Mouse (Mus musculus) ES-E14 (cell line): ENCODE results near the gene Hrh3. TPM values are rescaled to one million over a fixed set of nuclear protein-coding genes. Genes with fewer than 3 reads are reported as not detected.
A peak's percentile ranks its signal among the peaks of the same experiment; 100 is the strongest.

Experiments
- DNase-seq: peaks from one replicate; pipeline ENCODE4 v3.0.0-alpha.2; 2013; ENCODE audit warnings: low read depth, low spot score
- H3K27ac ChIP-seq: 2 replicates; pipeline ENCODE4 v1.5.1; 2012; ENCODE audit warnings: low read depth, mild to moderate bottlenecking, low read length, moderate library complexity, mixed read lengths; ENCODE audit not compliant: poor library complexity, insufficient read depth, severe bottlenecking
- H3K36me3 ChIP-seq: 2 replicates; pipeline ENCODE4 v1.6.1; 2012; ENCODE audit warnings: mild to moderate bottlenecking, low read length, moderate library complexity, mixed read lengths; ENCODE audit not compliant: control insufficient read depth, poor library complexity, insufficient read depth, severe bottlenecking
- H3K4me1 ChIP-seq, 2 experiments: fragments of 150-350 bp in 1 of 2; sonication (generic) in 1 of 2; 2 replicates each; pipeline ENCODE4 v1.6.1; 2012; ENCODE audit warnings: low read length in 2 of 2, mild to moderate bottlenecking in 1 of 2, mixed read lengths in 1 of 2; ENCODE audit not compliant: control insufficient read depth in 2 of 2, insufficient read depth in 2 of 2, poor library complexity in 1 of 2
- H3K4me3 ChIP-seq, 2 experiments: fragments of 150-350 bp in 1 of 2; sonication (generic) in 1 of 2; 2 replicates each; pipeline ENCODE4 v1.5.1; 2012; ENCODE audit warnings: low read length in 2 of 2, low read depth in 1 of 2, mild to moderate bottlenecking in 1 of 2, mixed read lengths in 1 of 2; ENCODE audit not compliant: insufficient read depth in 1 of 2, poor library complexity in 1 of 2, severe bottlenecking in 1 of 2
- H3K9ac ChIP-seq: 2 replicates; pipeline ENCODE4 v1.6.1; 2012; ENCODE audit warnings: low read depth, mild to moderate bottlenecking, low read length, mixed read lengths; ENCODE audit not compliant: poor library complexity, insufficient read depth, severe bottlenecking
- H3K9me3 ChIP-seq: fragments of 150-350 bp; sonication (generic); 2 replicates; pipeline ENCODE4 v1.6.1; 2012; ENCODE audit warnings: low read depth, mild to moderate bottlenecking, low read length; ENCODE audit not compliant: control insufficient read depth, insufficient read depth
- CHD2 ChIP-seq: IDR thresholded peaks from 2 replicates; pipeline ENCODE4 v1.6.1; 2014; ENCODE audit warnings: mild to moderate bottlenecking, low read depth, low read length, inconsistent platforms
- HCFC1 ChIP-seq: IDR thresholded peaks from 2 replicates; pipeline ENCODE4 v1.6.1; 2012; ENCODE audit warnings: low read length, inconsistent platforms, borderline replicate concordance; ENCODE audit not compliant: insufficient read depth
- MAFK ChIP-seq: IDR thresholded peaks from 2 replicates; pipeline ENCODE4 v1.6.1; 2014; ENCODE audit warnings: mild to moderate bottlenecking, low read depth, low read length, inconsistent platforms; ENCODE audit not compliant: insufficient read depth
- ZC3H11A ChIP-seq: IDR thresholded peaks from 2 replicates; pipeline ENCODE4 v1.6.1; 2012; ENCODE audit warnings: low read depth, mild to moderate bottlenecking, inconsistent platforms, low read length, borderline replicate concordance
- ZNF384 ChIP-seq: IDR thresholded peaks from 2 replicates; pipeline ENCODE4 v1.6.1; 2012; ENCODE audit warnings: low read depth, low read length, inconsistent platforms
- in situ Hi-C, 2 experiments: fragments of 600-800 bp; cut with MboI; formaldehyde crosslinking; loops; one replicate each; pipeline ENCODE4 v1.15.1; 2025; ENCODE audit warnings: low sequenced_read_pairs in 2 of 2, inconsistent platforms in 1 of 2; ENCODE audit not compliant: unreplicated experiment in 2 of 2
- total RNA-seq: library from RNA; depleted of rRNA; stranded (reverse); fragments of 300-350 nt; gene quantifications from 2 replicates; pipeline ENCODE4 v1.2.3, GENCODE M21; 2012

The Hrh3 gene
- total RNA-seq, 1 experiment: 0.49 TPM

DNA sequence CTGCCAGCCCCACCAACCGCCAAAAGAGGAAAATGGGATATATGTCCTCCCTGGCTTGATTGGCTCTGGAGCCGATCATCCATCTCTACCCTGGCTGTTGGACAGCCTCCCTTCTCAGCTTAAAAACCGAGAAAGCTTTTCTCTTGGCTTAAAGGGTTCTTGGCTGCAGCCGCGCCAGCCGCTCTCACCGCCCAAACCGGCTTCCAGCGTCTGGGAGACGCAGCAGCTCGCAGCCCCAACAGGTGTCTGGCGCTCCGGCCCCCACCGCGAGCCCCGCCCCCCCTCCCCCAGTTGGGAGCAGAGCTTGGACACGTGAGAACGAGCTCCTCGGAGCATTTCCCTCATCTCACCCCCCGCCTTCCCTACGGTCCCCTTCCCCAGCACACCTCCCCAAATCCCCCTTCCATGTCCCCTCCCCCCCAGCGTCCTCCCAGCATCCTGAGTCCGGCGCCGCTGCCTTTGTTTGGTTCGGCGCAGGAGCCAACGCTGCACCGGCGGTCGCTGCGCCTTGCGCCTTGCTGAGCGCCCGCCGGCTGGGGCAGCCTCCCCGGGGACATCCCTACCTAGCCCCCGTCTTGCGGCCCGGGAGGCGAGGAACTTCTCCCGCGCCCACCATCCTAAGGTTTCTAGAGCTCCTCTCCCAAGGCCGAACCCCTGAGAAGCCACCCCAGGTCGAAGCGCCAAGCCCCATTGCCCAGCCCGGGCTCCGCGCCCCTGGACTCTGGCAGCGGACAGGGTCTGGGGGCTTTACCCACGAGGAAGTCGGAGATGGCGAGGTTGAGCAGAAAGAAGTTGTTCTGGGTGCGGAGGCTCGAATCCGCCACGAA is 924 bp downstream of the Hrh3 start:
- TF ChIP-seq HCFC1: no peak
- TF ChIP-seq ZC3H11A: no peak
- no peak for TF ChIP-seq MAFK
- TF ChIP-seq CHD2: no peak
- no peak for TF ChIP-seq ZNF384
- Histone ChIP-seq H3K4me3 (peak overlapping the region; percentile 70 to 81), H3K36me3 (no peaks in the 10 kb centered on the region), H3K9me3 (no peaks in the 10 kb centered on the region), H3K9ac (peak overlapping the region; percentile 45), H3K4me1 (peaks cover 4 to 29% of the 10 kb centered on the region in 2 experiments; a peak in 2 of 4 replicates), H3K27ac (no peak overlapping the region)
- in situ Hi-C loops: no loop called here
- no peak for DNase-seq

DNA sequence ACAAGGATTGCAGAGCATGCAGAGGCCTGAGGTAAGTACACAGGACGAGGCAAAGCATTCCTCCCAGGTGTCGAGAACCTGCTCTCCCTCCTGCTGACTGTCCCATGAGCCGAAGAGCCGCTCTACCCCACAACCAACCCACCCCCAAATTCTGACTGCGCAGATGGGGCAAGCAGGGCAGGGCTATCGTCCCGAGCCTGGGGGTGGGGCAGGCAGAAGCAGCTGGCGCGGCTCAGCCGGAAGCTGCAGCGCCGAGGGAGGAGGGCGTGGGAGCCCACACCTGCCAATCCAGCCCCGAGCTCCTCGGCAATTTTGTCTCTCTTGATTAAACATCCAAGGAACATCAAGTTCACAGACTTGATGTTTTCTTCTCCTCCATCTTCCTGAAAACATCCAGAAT is 4.8 kb downstream of the Hrh3 start:
- no peak for DNase-seq
- in situ Hi-C loops: no loop called here
- Histone ChIP-seq H3K27ac (no peak overlapping the region), H3K36me3 (no peaks in the 10 kb centered on the region), H3K4me3 (peak overlapping the region in 1 of 2 experiments; percentile 2; a peak in 1 of 4 replicates), H3K9ac (no peak overlapping the region), H3K4me1 (peaks cover 2 to 25% of the 10 kb centered on the region in 2 experiments; a peak in 2 of 4 replicates), H3K9me3 (no peaks in the 10 kb centered on the region)
- no peak for TF ChIP-seq CHD2

DNA sequence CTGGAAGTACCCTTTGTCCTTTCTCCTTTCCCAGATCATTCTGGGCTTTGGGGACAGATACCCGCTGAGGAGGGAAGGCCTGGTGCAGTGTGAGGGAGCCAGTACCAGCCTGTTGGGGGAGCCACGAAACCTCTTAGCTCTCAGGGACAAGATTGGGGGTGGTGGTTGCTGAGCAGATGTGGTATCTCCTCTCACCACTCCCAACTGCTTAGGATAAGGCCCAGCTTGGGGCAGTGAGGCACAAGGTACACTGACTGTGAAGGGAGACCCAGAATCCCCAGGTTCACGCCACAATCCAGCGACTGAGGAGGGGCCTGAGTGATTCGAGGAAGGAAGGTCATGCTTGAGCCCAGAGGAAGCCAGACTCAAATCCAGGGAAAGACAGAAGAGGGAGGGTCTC is 6.1 kb downstream of the Hrh3 start:
- TF ChIP-seq CHD2: no peak
- no peak for TF ChIP-seq MAFK
- TF ChIP-seq ZC3H11A: no peak
- TF ChIP-seq ZNF384: no peak
- TF ChIP-seq HCFC1: no peak
- no peak for DNase-seq
- no peaks in the 10 kb centered on the region for H3K36me3 ChIP-seq
- no peak overlapping the region for H3K4me3 ChIP-seq
- no peak overlapping the region for H3K27ac ChIP-seq
- no peaks in the 10 kb centered on the region for H3K9me3 ChIP-seq
- H3K9ac ChIP-seq: no peak overlapping the region
- in situ Hi-C loops: no loop called here
- peaks cover 2 to 25% of the 10 kb centered on the region in 2 experiments; a peak in 2 of 4 replicates for H3K4me1 ChIP-seq

DNA sequence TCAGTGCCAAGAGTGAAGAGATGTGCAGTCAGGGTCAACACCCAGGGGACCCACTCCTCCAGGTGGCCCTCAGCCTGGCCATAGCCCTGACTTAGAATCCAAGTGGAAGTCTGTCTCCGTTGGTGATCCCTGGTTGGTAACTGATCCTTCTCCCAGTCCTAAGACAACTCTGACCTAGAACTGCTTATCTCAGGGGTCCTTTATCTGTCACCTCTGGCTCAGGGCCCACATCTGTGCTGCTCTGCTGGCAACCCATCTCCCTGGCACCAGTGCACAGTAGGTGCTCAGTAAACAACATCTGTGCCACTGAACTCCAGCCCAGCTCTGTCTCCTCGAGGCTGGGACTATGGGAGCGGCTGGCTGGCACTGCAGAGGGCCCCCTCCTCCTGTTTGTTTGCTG is 6.7 kb downstream of the Hrh3 start:
- Histone ChIP-seq H3K9me3 (no peaks in the 10 kb centered on the region), H3K4me3 (no peak overlapping the region), H3K9ac (no peak overlapping the region), H3K4me1 (peaks cover 2 to 25% of the 10 kb centered on the region in 2 experiments; a peak in 2 of 4 replicates), H3K36me3 (no peaks in the 10 kb centered on the region), H3K27ac (no peak overlapping the region)
- no peak for DNase-seq
- in situ Hi-C loops: no loop called here
- TF ChIP-seq CHD2: no peak
- no peak for TF ChIP-seq ZNF384
- TF ChIP-seq MAFK: no peak
- no peak for TF ChIP-seq ZC3H11A
- no peak for TF ChIP-seq HCFC1
